Mouse (Mus musculus): ENCODE measurements around the gene Trim8.
A peak's percentile ranks its signal among the peaks of the same experiment; 100 is the strongest.

The Trim8 gene

GRCm38 (mm10) chr19:46548110-46548509, 46.6 kb downstream of the Trim8 start:
- no peak for DNase-seq (ENCODE audit: low spot score in 2 of 2)

GRCm38 (mm10) chr19:46550385-46550784, 48.9 kb downstream of the Trim8 start:
- DNase-seq (ENCODE audit: low spot score in 2 of 2): no peak

GRCm38 (mm10) chr19:46552496-46552895, 51.0 kb downstream of the Trim8 start:
- DNase-seq (ENCODE audit: low spot score in 2 of 2): no peak

- DNase-seq (ENCODE audit: low spot score in 2 of 2): no peak
Measured at GRCm38 (mm10) chr19:46553541-46553955, 52.0 kb downstream of the Trim8 start.

GRCm38 (mm10) chr19:46558009-46558408, 56.5 kb downstream of the Trim8 start:
- no peak for DNase-seq (ENCODE audit: low spot score in 2 of 2)

GRCm38 (mm10) chr19:46558631-46559030, 57.1 kb downstream of the Trim8 start:
- DNase-seq (ENCODE audit: low spot score in 2 of 2): no peak

DNA sequence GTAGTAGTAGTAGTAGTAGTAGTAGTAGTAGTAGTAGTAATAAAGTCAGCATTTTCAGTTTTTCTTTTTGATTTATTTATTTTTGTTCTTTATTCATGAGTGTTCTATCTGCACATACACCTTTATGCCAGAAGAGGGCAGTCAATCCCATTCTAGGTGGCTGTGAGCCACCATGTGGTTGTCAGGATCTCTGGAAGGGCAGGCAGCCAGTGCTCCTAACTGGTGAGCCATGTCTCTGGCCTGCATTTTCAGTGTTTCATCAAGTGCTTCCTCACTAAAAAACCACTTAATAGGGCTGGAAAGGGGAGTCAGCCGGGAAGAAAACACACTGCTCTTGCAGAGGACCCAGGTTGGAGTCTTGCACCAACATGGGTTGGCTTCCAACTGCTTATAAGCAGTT, 60.6 kb downstream of the Trim8 start:
- peak in 1 of 2 experiments; percentile 57 for DNase-seq (ENCODE audit: low spot score in 2 of 2)

DNA sequence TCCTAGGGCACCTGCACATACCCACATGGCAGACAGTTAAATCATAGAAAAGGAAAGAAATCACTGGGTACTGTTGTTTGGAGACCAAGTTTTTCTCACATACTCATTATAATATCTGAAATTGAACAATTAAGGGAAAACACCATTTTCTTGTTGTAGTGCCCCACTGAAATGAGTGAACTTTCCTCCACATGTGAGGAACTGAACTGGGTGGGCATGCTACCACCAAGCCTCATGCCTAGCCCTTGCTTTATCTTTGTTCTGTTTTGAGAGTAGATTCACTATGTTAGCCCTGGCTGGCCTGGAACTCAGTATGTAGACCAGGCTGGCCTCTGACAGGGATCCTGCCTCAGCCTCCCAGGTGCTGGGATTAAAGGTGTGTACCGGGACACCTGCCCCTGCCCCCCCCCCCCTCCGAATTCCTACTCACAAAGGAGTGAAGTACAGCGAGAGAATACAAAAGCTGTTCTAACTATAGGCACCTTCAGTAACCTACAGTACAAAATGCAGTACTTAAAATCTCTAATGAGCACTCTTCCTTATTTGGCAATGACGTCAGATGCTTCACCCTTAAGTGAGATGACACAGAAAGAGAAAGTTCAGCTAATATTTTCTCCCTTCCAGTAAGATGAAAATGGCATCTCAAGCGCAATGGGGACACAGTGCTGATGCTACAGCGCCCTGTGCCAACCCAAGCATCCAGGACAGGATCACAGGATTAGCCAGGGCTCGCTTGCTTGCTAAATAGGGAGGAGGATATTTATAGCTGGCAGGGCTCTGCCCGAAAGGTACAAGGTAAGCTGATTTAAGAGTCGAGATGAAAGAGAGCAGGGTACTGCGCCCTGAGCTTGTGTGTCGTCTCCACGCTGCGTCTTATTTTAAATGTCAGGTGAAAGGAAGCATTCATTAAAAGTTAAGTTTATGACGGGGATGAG, 61.3 kb downstream of the Trim8 start:
- no peak for DNase-seq (ENCODE audit: low spot score in 2 of 2)

GRCm38 (mm10) chr19:46563603-46564002, 62.1 kb downstream of the Trim8 start:
- DNase-seq (ENCODE audit: low spot score in 2 of 2): no peak

GRCm38 (mm10) chr19:46564043-46564462, 62.6 kb downstream of the Trim8 start:
- no peak for DNase-seq (ENCODE audit: low spot score in 2 of 2)

Data from thymus, postnatal 10 days (tissue).